Mouse (Mus musculus) embryonic facial prominence, embryonic 15.5 days (tissue): ENCODE data around the gene Slco1a5. TPM values are rescaled to one million over a fixed set of nuclear protein-coding genes. Genes with fewer than 3 reads are reported as not detected.

Experiments used
- ATAC-seq: fragments of 200-750 bp; cut with Nextera tagmentation; 2 replicates; pipeline ENCODE4 v1.8.0; 2017; ENCODE audit warnings: low read depth, moderate TSS enrichment; ENCODE audit not compliant: insufficient number of reproducible peaks, low FRiP score, low TSS enrichment
- H3K27ac ChIP-seq: fragments of 300-500 bp; sonication (generic); replicated peaks from 2 replicates; pipeline ENCODE4 v1.5.1; 2015; ENCODE audit warnings: mild to moderate bottlenecking, inconsistent platforms
- H3K27me3 ChIP-seq: fragments of 300-500 bp; sonication (generic); 2 replicates; pipeline ENCODE4 v1.6.1; 2015; ENCODE audit warnings: inconsistent platforms
- H3K36me3 ChIP-seq: fragments of 300-500 bp; sonication (generic); 2 replicates; pipeline ENCODE4 v1.6.1; 2015; ENCODE audit warnings: mild to moderate bottlenecking, inconsistent platforms
- H3K4me1 ChIP-seq: fragments of 300-500 bp; sonication (generic); 2 replicates; pipeline ENCODE4 v1.6.1; 2015; ENCODE audit warnings: inconsistent platforms
- H3K4me2 ChIP-seq: fragments of 300-500 bp; sonication (generic); replicated peaks from 2 replicates; pipeline ENCODE4 v1.6.1; 2015; ENCODE audit warnings: mild to moderate bottlenecking, inconsistent platforms
- H3K4me3 ChIP-seq: fragments of 300-500 bp; sonication (generic); replicated peaks from 2 replicates; pipeline ENCODE4 v1.5.1; 2015; ENCODE audit warnings: mild to moderate bottlenecking, inconsistent platforms
- H3K9ac ChIP-seq: fragments of 300-500 bp; sonication (generic); 2 replicates; pipeline ENCODE4 v1.6.1; 2015; ENCODE audit warnings: inconsistent platforms
- H3K9me3 ChIP-seq: fragments of 300-500 bp; sonication (generic); replicated peaks from 2 replicates; pipeline ENCODE4 v1.6.1; 2016; ENCODE audit warnings: inconsistent platforms
- WGBS: fragments of 180-500 bp; shearing (Covaris S2); methylation state at CpG from one replicate; pipeline ENCODE4 v1.1.7; 2015; 5-methylcytosine and 5-hydroxymethylcytosine counted together
- polyA plus RNA-seq: library from polyadenylated mRNA; unstranded; fragments of >200 nt; fragmentation: Nextera tagmentation; extraction: Ambion mirVana; gene quantifications from 2 replicates; pipeline ENCODE4 v1.2.1, GENCODE M21; 2015

Gene Slco1a5
- polyA plus RNA-seq, 1 experiment from 2014 or later: 0.77 TPM

GRCm38 (mm10) chr6:142187426-142187825 is 135.4 kb downstream of the Slco1a5 start:
- Histone ChIP-seq H3K4me1 (no peaks in the 10 kb centered on the region), H3K9me3 (no peaks in the 10 kb centered on the region), H3K4me2 (no peak overlapping the region), H3K4me3 (no peak overlapping the region), H3K27ac (no peak overlapping the region), H3K9ac (no peak overlapping the region), H3K27me3 (no peaks in the 10 kb centered on the region), H3K36me3 (no peaks in the 10 kb centered on the region)
- ATAC-seq: no peak
- 88% methylated on average over 3 of the region's 3 CpGs for WGBS

- Histone ChIP-seq H3K27ac (no peak overlapping the region), H3K4me2 (no peak overlapping the region), H3K4me1 (no peaks in the 10 kb centered on the region), H3K9ac (no peak overlapping the region), H3K27me3 (no peaks in the 10 kb centered on the region), H3K9me3 (no peaks in the 10 kb centered on the region), H3K4me3 (no peak overlapping the region), H3K36me3 (no peaks in the 10 kb centered on the region)
- ATAC-seq: no peak
- 55% methylated on average over 2 of the region's 2 CpGs for WGBS
Observed at GRCm38 (mm10) chr6:142185868-142186415, 136.8 kb downstream of the Slco1a5 start.

Other genes starting within 250 kb of the Slco1a5 start
- gene Slco1a6, start 114.5 kb downstream of the Slco1a5 start, polyA plus RNA-seq: 0.24 TPM in 1 of 2 replicates, not detected in the other
- 0.24 TPM in 1 of 2 replicates, not detected in the other for gene Iapp, start 24.6 kb downstream of the Slco1a5 start, polyA plus RNA-seq
- gene Pyroxd1, start 22.7 kb upstream of the Slco1a5 start, polyA plus RNA-seq: 15.9 and 18.1 TPM in 2 replicates
- 24.1 and 26.2 TPM in 2 replicates for gene Recql, start 64.1 kb upstream of the Slco1a5 start, polyA plus RNA-seq
- gene Golt1b, start 64.2 kb upstream of the Slco1a5 start, polyA plus RNA-seq: 114 and 116 TPM in 2 replicates
- gene Spx, start 90.5 kb upstream of the Slco1a5 start, polyA plus RNA-seq: 0.84 and 0.92 TPM in 2 replicates
- gene Gys2, start 150.1 kb upstream of the Slco1a5 start, polyA plus RNA-seq: 0.05 TPM in 1 of 2 replicates, not detected in the other
- gene Ldhb, start 185.0 kb upstream of the Slco1a5 start, polyA plus RNA-seq: 211 and 225 TPM in 2 replicates
- 15.2 and 16.0 TPM in 2 replicates for gene Kcnj8, start 248.6 kb upstream of the Slco1a5 start, polyA plus RNA-seq